Mouse (Mus musculus) embryonic fibroblast, embryonic 13.5 days (primary cell): ENCODE data around the gene Mgat4b.

Experiments used
- CTCF ChIP-seq: IDR thresholded peaks from 2 replicates; pipeline ENCODE4 v1.5.1; 2011; ENCODE audit warnings: mild to moderate bottlenecking, control low read depth, low read length, moderate library complexity, borderline replicate concordance; ENCODE audit not compliant: insufficient read depth
- POLR2A ChIP-seq: IDR thresholded peaks from 2 replicates; pipeline ENCODE4 v1.6.1; 2011; ENCODE audit warnings: low read depth, mild to moderate bottlenecking, control low read depth, low read length, moderate library complexity

DNA sequence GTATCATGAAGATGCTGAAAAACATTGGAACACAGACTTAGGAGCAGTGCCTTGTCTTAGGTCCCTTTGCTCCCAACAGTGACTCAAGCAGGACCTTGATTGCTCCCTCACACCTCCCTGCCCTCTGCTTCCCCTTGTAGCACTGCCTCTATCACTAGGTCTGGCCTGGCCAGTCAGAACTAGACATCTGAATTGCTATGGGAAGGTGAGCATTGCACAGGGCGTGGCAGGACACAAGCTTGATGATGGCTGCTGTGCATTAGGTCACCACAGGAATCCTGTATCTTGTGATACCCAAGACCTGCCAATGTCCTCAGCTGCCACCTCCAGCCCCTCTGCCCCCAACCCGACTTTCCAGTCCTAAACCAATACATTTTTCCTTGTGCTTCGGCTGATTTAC, 56.3 kb downstream of the Mgat4b start:
- TF ChIP-seq CTCF (no peak), POLR2A (no peak)
